In genomic region chr6:118065837-118066198, GRCm38 (mm10) we compare ENCODE assay signal across 7 mouse cellular contexts. TPM values are rescaled to one million over a fixed set of nuclear protein-coding genes. Genes with fewer than 3 reads are reported as not detected.
A peak's percentile ranks its signal among the peaks of the same experiment; 100 is the strongest.
DNase-seq lines count a peak whose midpoint lies in the region; ATAC-seq and TF ChIP-seq lines count a peak whose summit lies in the region.

No protein-coding gene starts in this region.

- ATAC-seq in lung, postnatal 0 days: no peak; the same call in 1 of the 2 replicates
- peak; percentile 25; the same call in 1 of the 2 replicates for ATAC-seq in embryonic facial prominence, embryonic 15.5 days (ENCODE audit: insufficient number of reproducible peaks, low FRiP score, low TSS enrichment, low read depth)
- ATAC-seq in intestine, embryonic 16.5 days: peak; percentile 70; the same call in 1 of the 2 replicates
- ATAC-seq in neural tube, embryonic 15.5 days (ENCODE audit: low FRiP score): peak; percentile 69
- no peak for ATAC-seq in activated CD4-positive, CD25-positive, alpha-beta regulatory T cell, adult 4 months

- 0% methylated on average over 10 of the region's 12 CpGs for WGBS in lung, postnatal 0 days
- WGBS in embryonic facial prominence, embryonic 15.5 days: 1% methylated on average over 12 of the region's 12 CpGs
- WGBS in intestine, embryonic 16.5 days: 2% methylated on average over 12 of the region's 12 CpGs
- 0% methylated on average over 12 of the region's 12 CpGs for WGBS in neural tube, embryonic 15.5 days

- peak overlapping the region; percentile 52 for H3K9ac ChIP-seq in lung, postnatal 0 days (replicated peaks; ENCODE audit: low read depth)
- no peak overlapping the region for H3K9ac ChIP-seq in embryonic facial prominence, embryonic 15.5 days
- peak overlapping the region; percentile 63 for H3K9ac ChIP-seq in intestine, embryonic 16.5 days (ENCODE audit: low read depth, low read length)
- H3K9ac ChIP-seq in neural tube, embryonic 15.5 days (replicated peaks): peak overlapping the region; percentile 57

- no peak for DNase-seq in lung, postnatal 0 days (ENCODE audit: low spot score)
- DNase-seq in lung, postnatal 14 days: no peak
- DNase-seq in frontal cortex, postnatal 10 days (ENCODE audit: low spot score in 2 of 2): no peak

- H3K4me1 ChIP-seq in lung, postnatal 0 days (ENCODE audit: insufficient read depth, low read depth, low read length): peaks cover 25% of the 10 kb centered on the region
- H3K4me1 ChIP-seq in embryonic facial prominence, embryonic 15.5 days: peaks cover 18% of the 10 kb centered on the region
- H3K4me1 ChIP-seq in intestine, embryonic 16.5 days (ENCODE audit: control insufficient read depth, insufficient read depth, low read length): peaks cover 21% of the 10 kb centered on the region
- peaks cover 23% of the 10 kb centered on the region for H3K4me1 ChIP-seq in neural tube, embryonic 15.5 days

- no peaks in the 10 kb centered on the region for H3K9me3 ChIP-seq in lung, postnatal 0 days (ENCODE audit: low read length)
- no peaks in the 10 kb centered on the region for H3K9me3 ChIP-seq in embryonic facial prominence, embryonic 15.5 days (replicated peaks)
- H3K9me3 ChIP-seq in intestine, embryonic 16.5 days (ENCODE audit: control insufficient read depth, low read length): no peaks in the 10 kb centered on the region; the same call in 1 of the 2 replicates
- no peaks in the 10 kb centered on the region for H3K9me3 ChIP-seq in neural tube, embryonic 15.5 days (replicated peaks)

- peak overlapping the region; percentile 92 for H3K27ac ChIP-seq in lung, postnatal 0 days (ENCODE audit: low read length)
- no peak overlapping the region for H3K27ac ChIP-seq in embryonic facial prominence, embryonic 15.5 days (replicated peaks)
- no peak overlapping the region for H3K27ac ChIP-seq in intestine, embryonic 16.5 days (ENCODE audit: low read length)
- no peak overlapping the region for H3K27ac ChIP-seq in neural tube, embryonic 15.5 days (replicated peaks)

- no peak for TF ChIP-seq CTCF in lung, postnatal 0 days (IDR thresholded peaks at IDR 0.05)

- no peak for TF ChIP-seq EP300 in lung, postnatal 0 days (IDR thresholded peaks at IDR 0.05)

- peak overlapping the region; percentile 52 for H3K4me3 ChIP-seq in lung, postnatal 0 days (ENCODE audit: low read depth, low read length)
- H3K4me3 ChIP-seq in embryonic facial prominence, embryonic 15.5 days (replicated peaks): peak overlapping the region; percentile 38
- peak overlapping the region; percentile 53 for H3K4me3 ChIP-seq in intestine, embryonic 16.5 days (ENCODE audit: low read length)
- peak overlapping the region; percentile 46 for H3K4me3 ChIP-seq in neural tube, embryonic 15.5 days (replicated peaks)

- no peaks in the 10 kb centered on the region for H3K36me3 ChIP-seq in lung, postnatal 0 days (ENCODE audit: insufficient read depth, low read length)
- no peaks in the 10 kb centered on the region for H3K36me3 ChIP-seq in embryonic facial prominence, embryonic 15.5 days
- no peaks in the 10 kb centered on the region for H3K36me3 ChIP-seq in intestine, embryonic 16.5 days (ENCODE audit: control insufficient read depth, insufficient read depth, low read length)
- H3K36me3 ChIP-seq in neural tube, embryonic 15.5 days: no peaks in the 10 kb centered on the region

- H3K27me3 ChIP-seq in lung, postnatal 0 days (replicated peaks; ENCODE audit: insufficient read depth, low read length): no peaks in the 10 kb centered on the region
- H3K27me3 ChIP-seq in embryonic facial prominence, embryonic 15.5 days: peaks cover 46% of the 10 kb centered on the region
- H3K27me3 ChIP-seq in intestine, embryonic 16.5 days (replicated peaks; ENCODE audit: control insufficient read depth, insufficient read depth, low read length): peaks cover 24% of the 10 kb centered on the region; the same call in 1 of the 2 replicates
- no peaks in the 10 kb centered on the region; the same call in none of the 2 replicates for H3K27me3 ChIP-seq in neural tube, embryonic 15.5 days (replicated peaks)

- peak overlapping the region; percentile 87 for H3K4me2 ChIP-seq in lung, postnatal 0 days (replicated peaks; ENCODE audit: low read depth, low read length)
- peak overlapping the region; percentile 88 for H3K4me2 ChIP-seq in embryonic facial prominence, embryonic 15.5 days (replicated peaks)
- H3K4me2 ChIP-seq in intestine, embryonic 16.5 days (ENCODE audit: low read depth, low read length): peak overlapping the region; percentile 97
- peak overlapping the region; percentile 96 for H3K4me2 ChIP-seq in neural tube, embryonic 15.5 days

RNA-seq across cellular contexts. Expression of gene Rasgef1a, which starts 54.6 kb away (rescaled TPM):
- 26.3 and 35.2 TPM in 2 replicates for polyA plus RNA-seq in lung, postnatal 0 days (2015; fragmentation: Nextera tagmentation; extraction: Ambion mirVana)
- polyA plus RNA-seq in embryonic facial prominence, embryonic 15.5 days (2015; fragmentation: Nextera tagmentation; extraction: Ambion mirVana): 0.64 and 0.73 TPM in 2 replicates
- 0.21 and 0.37 TPM in 2 replicates for polyA plus RNA-seq in intestine, embryonic 16.5 days (2015; fragmentation: Nextera tagmentation; extraction: Ambion mirVana)
- polyA plus RNA-seq in neural tube, embryonic 15.5 days (2015; fragmentation: Nextera tagmentation; extraction: Ambion mirVana): 3.3 and 4.3 TPM in 2 replicates
- polyA plus RNA-seq in activated CD4-positive, CD25-positive, alpha-beta regulatory T cell, adult 4 months (2017; shearing (Covaris generic)): 1 to 10 TPM; 2.3 to 4.0 TPM

Comparison
In these comparisons a context has a peak if more than half of its experiments do, and no peak if none do; other contexts are left out.
1. ATAC-seq: peak in embryonic facial prominence, embryonic 15.5 days (single experiment), intestine, embryonic 16.5 days (single experiment) and neural tube, embryonic 15.5 days (single experiment); none in lung, postnatal 0 days (single experiment) and activated CD4-positive, CD25-positive, alpha-beta regulatory T cell, adult 4 months (single experiment).
2. Peak in every context shown above with its lines, with median percentiles within 50 percentile points of each other: H3K4me2 ChIP-seq and H3K4me3 ChIP-seq.